Comparison of ENCODE assay signal across 22 mouse cellular contexts in genomic region chr10:127936271-127936670, GRCm38 (mm10). TPM values are rescaled to one million over a fixed set of nuclear protein-coding genes. Genes with fewer than 3 reads are reported as not detected.
DNase-seq lines count a peak whose midpoint lies in the region; ATAC-seq and TF ChIP-seq lines count a peak whose summit lies in the region.
"Had no signal": no experiment of that assay in that cellular context is flagged by ENCODE, and none has a peak within 500 bp of the region (broad histone marks: within the 10 kb centered on the region; RNA-seq: fewer than 3 reads in every experiment).

No protein-coding gene starts in this region.

- no peak for TF ChIP-seq CTCF in liver, postnatal 0 days (IDR thresholded peaks at IDR 0.05; ENCODE audit: low read depth)

- H3K27ac ChIP-seq in intestine, embryonic 16.5 days (ENCODE audit: low read length), result peak overlapping the region; percentile 40; the same call in 1 of the 2 replicates
- H3K27ac ChIP-seq in intestine, embryonic 15.5 days, result no peak overlapping the region
- H3K27ac ChIP-seq in liver, postnatal 0 days (ENCODE audit: low read depth), result peak overlapping the region; percentile 78
- H3K27ac ChIP-seq in midbrain, embryonic 14.5 days (replicated peaks; ENCODE audit: low read depth, low read length), result no peak overlapping the region
- H3K27ac ChIP-seq: forebrain, embryonic 15.5 days; midbrain, embryonic 15.5 days had no signal

- ATAC-seq in intestine, embryonic 16.5 days, result no peak
- no peak for ATAC-seq in intestine, embryonic 15.5 days
- ATAC-seq in liver, postnatal 0 days, result no peak
- ATAC-seq in midbrain, embryonic 14.5 days (ENCODE audit: low FRiP score, low TSS enrichment), result no peak
- ATAC-seq: forebrain, embryonic 15.5 days; midbrain, embryonic 15.5 days had no signal

- no peaks in the 10 kb centered on the region for H3K27me3 ChIP-seq in intestine, embryonic 16.5 days (replicated peaks; ENCODE audit: control insufficient read depth, insufficient read depth, low read length)
- H3K27me3 ChIP-seq in intestine, embryonic 15.5 days (replicated peaks), result no peaks in the 10 kb centered on the region
- H3K27me3 ChIP-seq in liver, postnatal 0 days (ENCODE audit: insufficient read depth, low read length), result no peaks in the 10 kb centered on the region
- no peaks in the 10 kb centered on the region for H3K27me3 ChIP-seq in midbrain, embryonic 14.5 days (ENCODE audit: control insufficient read depth, insufficient read depth, low read length)
- H3K27me3 ChIP-seq: CH12.LX; forebrain, embryonic 15.5 days; midbrain, embryonic 15.5 days had no signal

- TF ChIP-seq EP300 in liver, postnatal 0 days (IDR thresholded peaks at IDR 0.05; ENCODE audit: low read depth), result no peak

- no peaks in the 10 kb centered on the region for H3K9me3 ChIP-seq in intestine, embryonic 16.5 days (ENCODE audit: control insufficient read depth, low read length)
- no peaks in the 10 kb centered on the region for H3K9me3 ChIP-seq in intestine, embryonic 15.5 days
- no peaks in the 10 kb centered on the region for H3K9me3 ChIP-seq in liver, postnatal 0 days (ENCODE audit: low read length)
- H3K9me3 ChIP-seq in midbrain, embryonic 14.5 days (ENCODE audit: control insufficient read depth, low read length), result no peaks in the 10 kb centered on the region
- H3K9me3 ChIP-seq: forebrain, embryonic 15.5 days; midbrain, embryonic 15.5 days had no signal

- H3K4me2 ChIP-seq in intestine, embryonic 16.5 days (ENCODE audit: low read depth, low read length), result no peak overlapping the region
- no peak overlapping the region for H3K4me2 ChIP-seq in intestine, embryonic 15.5 days (replicated peaks)
- no peak overlapping the region for H3K4me2 ChIP-seq in liver, postnatal 0 days (ENCODE audit: low read depth, low read length)
- H3K4me2 ChIP-seq in midbrain, embryonic 14.5 days (ENCODE audit: low read length), result no peak overlapping the region
- H3K4me2 ChIP-seq: forebrain, embryonic 15.5 days; midbrain, embryonic 15.5 days had no signal

- DNase-seq in liver, postnatal 0 days, result no peak
- DNase-seq in liver, result no peak
- peak; percentile 12 for DNase-seq in kidney, postnatal 14 days
- peak; percentile 82 for DNase-seq in testis, postnatal 14 days (ENCODE audit: low spot score)
- no peak for DNase-seq in midbrain, embryonic 14.5 days
- DNase-seq: adrenal gland, postnatal 36 days; cerebellum, adult 9-10 months; lung, postnatal 14 days; retina, postnatal 1 day; thymus, postnatal 36 days had no signal

- H3K36me3 ChIP-seq in intestine, embryonic 16.5 days (ENCODE audit: control insufficient read depth, insufficient read depth, low read length), result no peaks in the 10 kb centered on the region
- no peaks in the 10 kb centered on the region for H3K36me3 ChIP-seq in intestine, embryonic 15.5 days
- H3K36me3 ChIP-seq in liver, postnatal 0 days (replicated peaks; ENCODE audit: insufficient read depth, low read length), result no peaks in the 10 kb centered on the region
- H3K36me3 ChIP-seq in midbrain, embryonic 14.5 days (ENCODE audit: control insufficient read depth, insufficient read depth, low read length), result no peaks in the 10 kb centered on the region
- H3K36me3 ChIP-seq: forebrain, embryonic 15.5 days; midbrain, embryonic 15.5 days had no signal

- peaks cover 5% of the 10 kb centered on the region; the same call in 1 of the 2 replicates for H3K4me1 ChIP-seq in intestine, embryonic 16.5 days (ENCODE audit: control insufficient read depth, insufficient read depth, low read length)
- H3K4me1 ChIP-seq in intestine, embryonic 15.5 days (replicated peaks), result no peaks in the 10 kb centered on the region
- peaks cover 5% of the 10 kb centered on the region for H3K4me1 ChIP-seq in liver, postnatal 0 days (ENCODE audit: insufficient read depth)
- H3K4me1 ChIP-seq in midbrain, embryonic 14.5 days (ENCODE audit: control insufficient read depth, insufficient read depth, low read length), result no peaks in the 10 kb centered on the region
- H3K4me1 ChIP-seq: forebrain, embryonic 15.5 days; midbrain, embryonic 15.5 days had no signal

- WGBS in intestine, embryonic 16.5 days, result 80% methylated on average over 8 of the region's 8 CpGs
- 86% methylated on average over 8 of the region's 8 CpGs for WGBS in intestine, embryonic 15.5 days
- WGBS in liver, postnatal 0 days (ENCODE audit: insufficient replicate concordance), result 76% methylated on average over 8 of the region's 8 CpGs
- WGBS in midbrain, embryonic 14.5 days, result 78% methylated on average over 8 of the region's 8 CpGs

- H3K4me3 ChIP-seq in intestine, embryonic 16.5 days (ENCODE audit: low read length), result no peak overlapping the region
- H3K4me3 ChIP-seq in intestine, embryonic 15.5 days (replicated peaks), result no peak overlapping the region
- H3K4me3 ChIP-seq in liver, postnatal 0 days (ENCODE audit: low read depth, low read length), result no peak overlapping the region
- H3K4me3 ChIP-seq in midbrain, embryonic 14.5 days (replicated peaks; ENCODE audit: low read depth, low read length), result no peak overlapping the region
- H3K4me3 ChIP-seq: forebrain, embryonic 15.5 days; midbrain, embryonic 15.5 days; myocyte had no signal

- no peak overlapping the region for H3K9ac ChIP-seq in intestine, embryonic 16.5 days (ENCODE audit: low read depth, low read length)
- no peak overlapping the region for H3K9ac ChIP-seq in intestine, embryonic 15.5 days
- no peak overlapping the region for H3K9ac ChIP-seq in liver, postnatal 0 days (replicated peaks)
- no peak overlapping the region for H3K9ac ChIP-seq in midbrain, embryonic 14.5 days (replicated peaks; ENCODE audit: low read length)
- H3K9ac ChIP-seq: forebrain, embryonic 15.5 days; midbrain, embryonic 15.5 days had no signal

RNA-seq across cellular contexts. Expression of gene Sdr9c7, which starts 38.0 kb away (rescaled TPM):
- 0.17 and 0.33 TPM in 2 replicates for polyA plus RNA-seq in intestine, embryonic 16.5 days (2015; fragmentation: Nextera tagmentation; extraction: Ambion mirVana)
- polyA plus RNA-seq in intestine, embryonic 15.5 days (2015; fragmentation: Nextera tagmentation; extraction: Ambion mirVana), result 0.16 and 0.26 TPM in 2 replicates
- polyA plus RNA-seq in liver, postnatal 0 days (2015; fragmentation: Nextera tagmentation; extraction: Ambion mirVana), result 0.05 TPM in 2 replicates
- polyA plus RNA-seq in midbrain, embryonic 14.5 days (2014; fragmentation: Nextera tagmentation; extraction: Ambion mirVana), result not detected in 2 replicates
- polyA plus RNA-seq: embryonic facial prominence, embryonic 11.5 days; forebrain, embryonic 15.5 days; heart, postnatal 0 days; hindbrain, embryonic 11.5 days; limb, embryonic 11.5 days; liver, embryonic 16.5 days; midbrain, embryonic 15.5 days; myocyte; neural tube, embryonic 14.5 days had no signal

RNA-seq across cellular contexts. Expression of gene Rdh7, which starts 47.7 kb away (rescaled TPM):
- polyA plus RNA-seq in intestine, embryonic 16.5 days (2015; fragmentation: Nextera tagmentation; extraction: Ambion mirVana), result 0.86 and 1.1 TPM in 2 replicates
- polyA plus RNA-seq in intestine, embryonic 15.5 days (2015; fragmentation: Nextera tagmentation; extraction: Ambion mirVana), result 0.35 and 0.63 TPM in 2 replicates
- 345 and 356 TPM in 2 replicates for polyA plus RNA-seq in liver, postnatal 0 days (2015; fragmentation: Nextera tagmentation; extraction: Ambion mirVana)
- not detected in 2 replicates for polyA plus RNA-seq in midbrain, embryonic 14.5 days (2014; fragmentation: Nextera tagmentation; extraction: Ambion mirVana)
- polyA plus RNA-seq: embryonic facial prominence, embryonic 11.5 days; forebrain, embryonic 15.5 days; heart, postnatal 0 days; hindbrain, embryonic 11.5 days; limb, embryonic 11.5 days; midbrain, embryonic 15.5 days; myocyte; neural tube, embryonic 14.5 days had no signal

Comparison
In these comparisons a context has a peak if more than half of its experiments do, and no peak if none do; other contexts are left out.
1. H3K27ac ChIP-seq: peak in intestine, embryonic 16.5 days (single experiment) and liver, postnatal 0 days (single experiment); none in intestine, embryonic 15.5 days (single experiment) and midbrain, embryonic 14.5 days (single experiment).
2. DNase-seq: peak in kidney, postnatal 14 days (single experiment) and testis, postnatal 14 days (single experiment); none in liver, postnatal 0 days (single experiment), liver (single experiment) and midbrain, embryonic 14.5 days (single experiment).
3. RNA of gene Rdh7, which starts 47.7 kb away (polyA plus RNA-seq): 345 to 356 TPM in liver, postnatal 0 days; 0.86 to 1.1 TPM in intestine, embryonic 16.5 days, 0.35 to 0.63 TPM in intestine, embryonic 15.5 days and not detected in midbrain, embryonic 14.5 days; every median in the first group is over 100 times any median in the second.